Mouse (Mus musculus) right cerebral cortex, postnatal 4 days (tissue): ENCODE measurements at regions not wholly inside any gene's neighbourhood (a gene's known extent, or its start where the extent isn't known, plus 50 kb on each side); places are given as distances from the start of the nearest gene placed in this dataset.

Experiments
- DNase-seq: peaks from one replicate; pipeline ENCODE4 v3.0.0-alpha.2; 2022

DNA sequence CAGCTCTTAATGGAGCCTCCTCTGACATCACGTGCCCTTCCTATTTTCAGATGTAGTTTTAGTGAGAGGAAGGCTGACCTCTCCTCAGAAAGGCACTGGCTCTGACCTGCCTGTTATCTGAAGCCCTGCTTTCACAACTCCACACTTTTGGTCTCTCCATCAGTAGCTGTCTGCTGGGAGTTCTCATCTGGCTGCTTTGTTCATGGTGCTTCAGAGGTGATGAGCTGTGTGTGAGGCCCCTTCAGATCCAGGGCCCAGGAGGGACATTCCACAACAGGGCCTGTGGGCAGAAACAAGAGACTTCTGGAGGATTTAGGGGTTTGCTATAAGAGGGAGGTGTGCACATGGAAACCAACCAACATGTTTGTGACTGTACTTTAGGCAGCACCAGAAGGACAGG, 50.8 kb upstream of the Fhl2 start:
- DNase-seq, result no peak

DNA sequence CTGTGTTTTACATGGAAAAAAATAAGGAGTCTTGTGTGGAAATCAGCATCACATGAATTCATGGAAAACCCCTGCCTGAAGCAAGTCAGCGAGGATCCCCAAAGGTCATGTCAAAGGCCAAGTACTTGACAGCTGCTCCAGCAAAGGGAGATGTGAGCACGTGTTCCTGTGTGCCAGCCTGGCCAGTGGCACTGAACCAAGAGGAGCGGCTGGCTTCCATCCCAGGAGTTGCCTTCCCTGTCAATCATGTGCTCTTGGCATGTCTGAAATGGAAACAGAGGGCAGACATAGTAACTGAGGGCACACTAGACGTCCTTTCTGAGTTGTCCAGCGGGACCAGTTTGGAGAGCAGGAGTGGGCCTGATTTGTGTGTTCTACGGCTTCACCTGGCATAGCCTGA, 53.5 kb upstream of the Fhl2 start:
- DNase-seq, result peak; percentile 15

DNA sequence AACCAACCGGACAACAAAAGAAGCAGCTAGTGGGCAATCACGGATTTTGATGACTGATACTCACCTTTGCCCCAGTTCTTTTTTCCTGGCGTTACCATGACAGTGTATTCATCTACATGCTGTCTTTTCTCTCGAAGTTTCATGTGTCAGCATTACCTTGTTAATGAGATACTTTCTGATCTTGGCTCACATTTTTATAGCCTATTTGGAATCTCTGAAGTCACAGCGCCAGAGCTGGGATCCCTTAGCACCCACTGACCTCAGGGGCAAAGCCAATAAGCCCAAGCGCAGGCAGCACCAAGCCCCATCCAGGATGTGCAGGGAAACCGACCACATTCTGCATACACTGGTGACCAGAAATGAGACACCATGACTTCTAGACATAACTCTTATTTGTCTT, 54.6 kb upstream of the Fhl2 start:
- no peak for DNase-seq

- no peak for DNase-seq
These were observed 57.3 kb upstream of the Fhl2 start for GRCm38 (mm10) chr1:43254129-43254528.

GRCm38 (mm10) chr1:43256078-43256477, 59.3 kb upstream of the Fhl2 start:
- no peak for DNase-seq

- no peak for DNase-seq
These were observed 61.1 kb upstream of the Fhl2 start for GRCm38 (mm10) chr1:43257909-43258308.

- DNase-seq, result no peak
These were observed 63.1 kb upstream of the Fhl2 start for GRCm38 (mm10) chr1:43259841-43260240.

- DNase-seq, result no peak
These were observed 63.7 kb upstream of the Fhl2 start for GRCm38 (mm10) chr1:43260491-43260890.

DNA sequence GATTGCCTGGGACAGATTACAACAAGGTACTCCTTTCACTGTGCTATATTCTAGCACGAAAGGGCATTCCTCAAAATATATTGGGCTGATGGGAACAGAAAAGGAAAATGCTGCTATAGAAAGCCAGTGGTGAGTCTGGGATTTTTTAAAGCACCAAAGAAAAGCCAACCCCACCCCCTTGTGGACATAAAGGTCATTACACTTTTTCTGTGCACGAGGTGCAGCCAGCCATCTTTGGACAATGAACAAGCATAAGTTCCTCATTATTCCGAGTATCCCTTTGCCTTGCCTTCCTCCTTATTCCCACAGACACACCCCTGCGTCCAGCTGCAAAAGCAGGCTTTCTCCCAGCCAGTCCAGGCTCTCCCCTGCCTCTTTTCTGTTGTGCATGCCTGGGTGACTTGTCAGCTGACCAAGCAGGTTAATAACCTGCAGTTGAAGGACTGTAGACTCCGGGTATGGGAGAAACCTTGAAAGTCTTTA, 67.7 kb upstream of the Fhl2 start:
- DNase-seq, result peak; percentile 56

- DNase-seq, result no peak
These were observed 69.1 kb upstream of the Fhl2 start for GRCm38 (mm10) chr1:43265699-43266455.

- DNase-seq, result no peak
These were observed 72.9 kb upstream of the Fhl2 start for GRCm38 (mm10) chr1:43269685-43270084.

- DNase-seq, result no peak
These were observed 76.6 kb upstream of the Fhl2 start for GRCm38 (mm10) chr1:43273236-43273868.

DNA sequence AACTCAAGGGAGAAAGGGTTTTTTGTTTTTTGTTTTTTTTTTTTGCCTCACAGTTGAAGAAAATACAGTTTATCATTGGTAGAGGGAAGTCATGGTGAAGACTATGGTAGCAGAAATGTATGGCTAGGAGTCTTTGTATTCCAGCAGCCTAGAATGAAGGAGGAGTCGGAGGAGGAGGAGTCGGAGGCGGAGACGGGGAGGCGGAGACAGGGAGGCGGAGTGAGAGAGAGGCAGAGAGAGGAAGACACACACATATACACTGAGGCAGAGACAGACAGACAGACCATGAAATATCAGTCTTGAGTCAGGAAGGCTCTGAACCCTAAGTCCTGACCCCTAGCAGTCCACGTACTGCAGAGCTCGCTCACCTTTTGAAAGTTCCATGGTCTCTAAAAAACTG, 95.0 kb upstream of the Fhl2 start:
- DNase-seq, result no peak

- DNase-seq, result no peak
These were observed 95.8 kb upstream of the Fhl2 start for GRCm38 (mm10) chr1:43292561-43292960.

- DNase-seq, result no peak
These were observed 97.6 kb upstream of the Fhl2 start for GRCm38 (mm10) chr1:43294221-43295012.

- DNase-seq, result no peak
These were observed 100.8 kb upstream of the Fhl2 start for GRCm38 (mm10) chr1:43297579-43297978.

DNA sequence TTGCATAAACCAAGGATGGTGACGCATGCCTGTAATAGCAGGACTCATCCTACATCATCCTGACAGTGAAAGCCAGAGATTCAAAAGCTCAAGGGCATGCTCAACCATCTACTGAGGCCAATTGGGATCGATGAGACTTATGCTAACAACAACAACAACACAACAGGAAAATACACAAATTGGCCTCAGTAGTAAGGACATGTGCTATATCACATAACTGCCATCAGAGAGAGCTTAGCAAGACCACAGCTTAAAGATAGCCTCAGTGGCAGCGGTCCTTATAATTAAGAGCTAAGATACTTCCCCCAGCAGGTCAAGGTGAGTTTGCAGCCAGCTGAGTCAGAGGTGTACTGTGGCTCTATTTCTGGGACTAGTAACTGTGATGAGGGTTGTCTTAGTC, 102.0 kb upstream of the Fhl2 start:
- no peak for DNase-seq

DNA sequence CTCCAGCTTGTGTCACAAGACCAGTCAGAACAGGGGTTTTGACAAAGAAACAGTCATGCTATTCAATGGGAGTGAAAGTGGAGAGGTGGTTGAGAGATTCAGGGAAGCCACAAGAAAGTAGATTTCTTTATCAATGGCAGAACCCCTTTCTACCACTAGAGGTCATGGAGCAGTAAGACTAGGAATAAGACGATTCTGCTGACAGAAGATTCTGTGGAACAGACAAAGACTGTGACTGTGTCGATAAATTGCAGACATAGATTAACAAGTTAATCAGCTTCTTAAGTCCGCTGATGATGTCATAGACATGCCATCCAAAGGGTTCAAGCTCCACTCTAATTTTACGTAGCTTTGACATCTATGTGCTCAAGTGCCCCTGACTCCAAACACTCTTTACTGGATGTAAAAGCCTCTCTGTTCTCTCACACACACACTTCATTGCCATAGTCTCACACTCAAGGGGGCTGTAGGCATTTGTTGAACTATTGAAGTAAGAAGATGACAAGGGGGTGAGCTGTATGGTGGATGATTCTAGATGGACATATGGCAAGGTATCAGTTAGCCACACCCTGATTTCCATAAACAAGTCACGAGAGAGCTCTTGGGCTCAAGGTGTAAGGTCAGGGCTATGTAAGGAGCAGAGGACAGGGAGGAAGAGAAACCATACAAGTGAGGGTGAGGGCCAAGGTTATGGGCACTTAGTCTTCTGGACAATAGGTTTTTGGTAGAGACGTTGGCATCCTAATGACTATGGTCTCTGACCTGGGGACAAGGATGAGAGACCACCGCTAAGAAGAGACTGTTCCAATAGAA, 102.9 kb upstream of the Fhl2 start:
- no peak for DNase-seq

DNA sequence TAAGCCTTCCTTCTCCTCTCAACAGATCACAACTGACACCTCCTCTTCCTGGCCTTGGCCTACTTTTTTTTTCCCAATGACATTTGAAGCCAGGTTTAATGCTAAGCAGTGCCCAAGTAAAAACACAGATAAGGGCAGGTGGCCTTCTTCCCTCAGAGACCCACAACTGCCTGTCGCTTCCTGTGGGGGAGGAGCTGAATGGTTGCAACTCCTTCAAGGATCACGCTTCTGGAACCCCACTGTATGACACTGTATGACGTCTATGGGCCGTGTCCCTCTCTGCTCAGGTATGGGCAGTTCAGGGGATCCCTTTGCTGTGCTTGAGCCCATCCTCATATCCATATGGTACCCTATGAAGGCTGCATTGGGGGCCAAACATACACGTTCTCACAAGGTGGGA, 103.9 kb upstream of the Fhl2 start:
- DNase-seq, result no peak

- DNase-seq, result no peak
These were observed 105.2 kb upstream of the Fhl2 start for GRCm38 (mm10) chr1:43301866-43302571.

GRCm38 (mm10) chr1:43302657-43303056, 105.9 kb upstream of the Fhl2 start:
- no peak for DNase-seq
